Mouse (Mus musculus): ENCODE data around the gene Grb10.

Gene Grb10

DNA sequence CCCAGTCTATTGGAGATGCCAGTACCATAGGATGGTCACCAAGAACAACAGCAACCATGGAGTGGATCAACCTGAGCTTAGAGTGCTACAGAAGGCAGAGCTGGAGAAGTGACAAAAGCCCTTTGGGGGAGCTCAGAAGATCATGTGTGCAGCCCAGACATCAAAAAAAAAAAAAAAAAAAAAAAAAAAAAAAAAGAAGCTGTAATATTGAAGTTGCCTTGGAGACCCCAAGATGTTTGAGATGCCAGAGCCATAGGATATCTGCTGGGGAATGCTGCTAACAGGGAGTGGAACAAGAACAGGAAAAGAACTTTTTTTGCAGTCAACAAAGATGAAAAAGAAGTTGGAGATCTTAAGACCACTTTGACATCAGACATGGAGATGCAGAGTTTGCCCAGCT, 133.0 kb downstream of the Grb10 start:
- no peak for DNase-seq (ENCODE audit: low spot score in 2 of 2)

DNA sequence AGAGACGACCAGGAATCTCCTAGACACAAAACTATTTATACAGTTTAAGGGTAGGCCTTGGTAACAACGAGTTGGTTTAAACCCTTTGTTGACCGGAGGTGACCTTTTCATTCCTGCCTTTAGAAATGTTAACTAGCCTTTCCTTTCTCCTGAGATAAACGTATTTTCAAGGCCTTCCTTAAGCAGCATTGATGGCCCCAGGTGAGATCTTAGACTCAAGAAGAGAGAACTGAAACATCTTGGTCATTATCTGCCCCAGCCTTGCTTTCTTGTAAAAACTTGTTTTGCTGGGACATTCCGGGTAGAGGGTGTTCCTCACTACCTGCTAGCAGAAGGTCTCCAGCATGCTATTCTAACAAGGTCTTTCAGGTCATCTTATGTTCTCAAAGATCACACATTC, 133.5 kb downstream of the Grb10 start:
- no peak for DNase-seq (ENCODE audit: low spot score in 2 of 2)

DNA sequence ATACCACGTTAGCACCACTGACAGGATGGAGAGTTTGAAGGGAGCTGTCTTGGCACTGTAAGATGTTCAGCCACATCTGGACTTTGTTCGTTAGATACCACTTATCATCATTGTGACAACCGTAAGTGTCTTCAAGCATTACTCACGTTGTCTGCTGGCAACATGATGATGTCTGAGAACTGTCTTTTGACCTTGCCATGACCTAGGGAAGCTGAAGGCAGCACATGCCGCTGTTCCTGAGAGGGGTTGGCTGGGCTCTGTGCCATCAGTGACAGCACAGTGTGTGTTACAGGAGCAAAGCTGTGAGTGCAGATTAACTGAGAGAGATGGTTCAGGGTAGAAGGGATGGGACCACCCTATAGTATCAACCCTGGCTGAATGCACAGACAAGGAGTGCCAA, 137.0 kb downstream of the Grb10 start:
- DNase-seq (ENCODE audit: low spot score in 2 of 2), result no peak

DNA sequence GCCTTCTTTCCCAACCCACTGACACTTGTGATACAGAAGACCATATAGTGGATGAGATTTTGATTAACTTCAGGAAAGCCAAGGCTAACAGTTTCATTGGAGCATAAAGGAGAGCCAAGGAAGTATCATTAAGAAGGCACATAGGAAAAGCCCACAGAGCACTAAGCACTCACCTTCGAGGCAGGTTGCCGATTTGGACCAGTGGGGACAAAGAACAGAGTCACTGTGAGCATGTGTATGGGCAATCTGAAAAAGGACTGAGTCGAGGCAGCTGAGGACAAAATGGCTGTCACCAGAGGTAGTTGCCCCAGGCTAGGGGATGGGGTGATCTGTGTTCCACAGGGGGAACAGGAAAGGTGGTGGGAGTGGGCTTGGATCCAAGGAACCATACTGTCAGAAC, 140.0 kb downstream of the Grb10 start:
- DNase-seq (ENCODE audit: low spot score in 2 of 2), result no peak

DNA sequence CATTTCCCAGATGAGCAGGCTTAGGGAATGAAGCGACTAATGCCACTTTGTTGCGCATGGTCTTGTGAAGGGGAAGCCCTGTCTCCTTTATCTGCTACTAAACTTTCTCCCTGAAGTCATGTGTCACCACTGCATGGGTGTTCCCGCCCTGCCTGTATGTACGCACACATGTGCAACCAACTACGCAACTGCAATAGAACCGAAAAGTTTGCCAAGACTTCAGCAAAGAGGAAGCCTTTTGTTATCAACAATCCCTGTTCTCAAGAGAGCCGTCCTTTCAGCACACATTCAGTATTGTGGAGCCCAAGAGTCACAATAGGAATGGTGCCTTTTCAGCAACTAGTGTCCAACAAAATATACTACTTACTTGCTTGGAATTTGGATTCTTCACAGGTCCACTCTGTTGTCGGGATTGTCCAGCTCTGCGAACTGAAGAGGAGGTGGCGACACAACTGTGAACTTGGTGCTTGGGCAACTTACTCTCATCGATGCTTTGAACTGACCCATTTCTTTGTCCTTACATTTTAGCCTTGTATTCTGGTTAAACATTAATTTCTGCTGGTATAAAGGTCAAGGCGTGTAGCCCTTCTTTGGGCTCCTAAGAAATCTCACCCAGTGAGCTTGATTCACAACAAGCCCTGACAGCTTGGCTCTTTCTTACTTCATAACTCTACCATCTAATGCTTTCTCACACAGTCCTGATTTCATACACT, 140.7 kb downstream of the Grb10 start, which contains the start of gene Ddc:
Ddc (minus strand) TSS at position 500 of the 713 bp plus-strand sequence.
- no peak for DNase-seq (ENCODE audit: low spot score in 2 of 2)

DNA sequence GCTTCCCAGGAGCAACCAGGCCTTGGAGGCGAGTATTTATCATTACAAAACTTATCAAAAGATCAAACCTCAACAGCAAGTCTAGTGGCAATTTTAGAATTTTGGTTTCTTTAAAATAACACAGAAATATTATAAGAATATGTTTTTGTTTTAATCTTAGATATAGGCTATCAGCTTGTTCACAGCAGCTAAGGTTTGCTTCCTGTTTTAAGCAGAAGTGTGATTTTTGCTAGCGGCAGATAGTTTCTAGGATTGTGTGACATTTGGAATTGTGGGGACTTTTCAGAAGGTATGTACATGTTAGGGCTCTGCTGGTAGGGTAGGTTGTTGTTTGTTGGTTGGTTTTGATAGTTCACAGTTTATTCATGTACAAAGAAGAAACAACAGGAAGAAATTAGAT, 143.0 kb downstream of the Grb10 start:
- no peak for DNase-seq (ENCODE audit: low spot score in 2 of 2)

DNA sequence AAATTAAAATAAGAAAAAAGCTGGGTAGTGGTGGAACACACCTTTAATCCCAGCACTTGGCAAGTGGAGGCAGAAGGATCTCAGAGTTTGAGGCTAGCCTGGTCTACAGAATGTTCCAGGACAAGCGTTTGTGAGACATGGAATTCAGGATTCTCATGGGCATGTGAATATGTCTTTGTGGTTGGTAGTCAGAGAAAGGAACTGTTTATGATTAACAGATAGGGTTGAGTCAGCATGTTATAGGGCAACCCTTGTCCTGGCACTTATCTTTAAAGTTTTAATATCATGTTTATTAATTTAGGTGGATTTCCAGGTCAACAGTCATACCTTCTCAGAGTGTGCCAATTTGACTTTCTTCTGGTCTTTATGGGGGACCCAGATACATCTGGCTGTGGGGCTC, 144.7 kb downstream of the Grb10 start:
- DNase-seq (ENCODE audit: low spot score in 2 of 2), result no peak

DNA sequence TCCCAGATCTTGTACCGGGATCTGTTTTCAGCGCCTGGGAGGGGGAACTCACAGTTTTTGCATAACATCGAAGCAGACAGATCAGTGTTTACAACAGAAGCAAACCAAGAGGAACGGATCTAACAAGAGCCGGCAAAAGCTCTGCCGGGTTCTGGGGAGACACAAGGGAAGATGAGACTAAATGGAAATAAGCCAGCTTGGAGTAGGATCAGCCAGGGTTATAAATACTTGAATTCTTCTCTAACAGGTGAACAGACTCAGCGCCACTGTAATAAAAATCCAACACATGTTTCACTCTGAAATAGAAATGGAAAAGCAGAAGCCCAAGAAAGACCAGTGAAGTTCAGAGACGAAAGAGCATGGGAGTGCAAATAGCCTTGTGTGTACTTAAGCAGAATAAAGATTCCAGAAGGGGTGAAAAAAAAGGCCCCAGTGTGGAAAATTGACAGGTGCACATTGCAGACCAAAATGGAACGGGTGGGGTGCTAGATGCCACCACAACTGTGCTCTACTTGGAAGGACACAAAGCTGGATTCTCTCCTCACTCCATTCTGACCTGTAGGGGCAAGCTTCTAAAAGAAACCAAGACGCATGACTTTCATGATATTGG, 145.4 kb downstream of the Grb10 start:
- no peak for DNase-seq (ENCODE audit: low spot score in 2 of 2)

DNA sequence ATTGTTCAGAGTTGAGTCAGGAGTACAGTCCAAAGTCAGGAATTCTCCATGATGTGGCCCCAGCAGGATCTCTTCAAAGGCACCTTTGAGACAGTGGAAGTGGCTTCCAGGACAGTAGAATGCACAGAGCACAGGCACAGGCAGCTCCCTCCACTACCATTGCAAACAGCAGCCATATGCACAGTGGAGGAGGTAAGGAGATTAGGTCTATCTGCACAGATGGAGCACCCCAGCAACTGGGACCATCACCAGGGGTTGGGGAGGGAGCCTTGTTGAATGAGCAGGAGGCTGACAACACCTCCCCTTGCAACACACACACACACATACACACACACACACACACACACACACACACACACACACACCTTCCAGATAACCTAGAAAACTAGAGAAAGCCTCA, 146.7 kb downstream of the Grb10 start:
- no peak for DNase-seq (ENCODE audit: low spot score in 2 of 2)

DNA sequence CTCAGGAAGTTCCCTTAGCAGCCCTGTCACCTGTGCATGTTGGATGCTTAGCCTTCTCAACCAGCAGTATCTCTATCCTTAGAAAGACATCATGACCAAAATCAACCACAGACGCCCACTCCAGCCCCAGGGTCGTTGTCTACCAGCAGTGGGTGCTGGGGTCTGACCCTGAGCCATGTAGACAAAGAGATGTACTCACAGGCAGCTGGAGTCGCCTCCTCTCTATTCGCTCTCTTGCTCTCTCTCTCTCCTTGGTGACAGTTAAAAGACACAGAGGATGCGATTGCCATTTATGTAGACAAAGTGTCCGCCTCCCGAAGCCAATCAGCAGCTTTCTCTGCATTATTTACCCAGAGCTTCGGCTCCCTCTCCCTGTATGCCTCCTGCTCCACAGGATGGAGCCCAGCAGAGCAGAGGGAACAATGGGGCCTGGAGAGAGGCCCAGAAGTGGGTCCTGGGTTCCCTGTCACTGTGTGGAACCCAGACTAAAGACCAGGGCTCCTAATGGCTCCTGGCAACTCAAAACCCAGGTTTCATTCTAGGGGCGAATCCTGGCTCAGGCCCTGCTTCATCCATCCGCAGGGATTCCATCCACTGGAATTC, 148.2 kb downstream of the Grb10 start:
- DNase-seq (ENCODE audit: low spot score in 2 of 2), result no peak

DNA sequence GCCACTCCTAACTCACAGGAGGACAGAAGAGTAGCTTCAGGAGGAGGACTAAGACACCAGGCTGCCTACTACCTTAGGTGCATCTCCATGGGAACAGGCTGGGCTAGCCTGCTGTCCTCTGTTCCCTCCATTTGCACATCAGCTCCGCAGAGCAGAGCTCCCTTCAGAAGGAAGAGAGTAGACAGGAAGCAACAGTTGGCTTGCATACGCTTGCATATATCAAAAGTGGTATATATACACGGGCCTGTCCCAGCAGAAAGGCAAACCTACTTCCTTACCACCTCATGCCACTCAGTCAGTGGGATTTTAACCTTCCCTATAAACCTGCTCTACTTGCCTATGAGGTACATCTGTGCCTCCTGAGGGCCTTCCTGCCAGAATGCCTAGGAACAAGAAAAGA, 149.8 kb downstream of the Grb10 start:
- DNase-seq (ENCODE audit: low spot score in 2 of 2), result no peak

DNA sequence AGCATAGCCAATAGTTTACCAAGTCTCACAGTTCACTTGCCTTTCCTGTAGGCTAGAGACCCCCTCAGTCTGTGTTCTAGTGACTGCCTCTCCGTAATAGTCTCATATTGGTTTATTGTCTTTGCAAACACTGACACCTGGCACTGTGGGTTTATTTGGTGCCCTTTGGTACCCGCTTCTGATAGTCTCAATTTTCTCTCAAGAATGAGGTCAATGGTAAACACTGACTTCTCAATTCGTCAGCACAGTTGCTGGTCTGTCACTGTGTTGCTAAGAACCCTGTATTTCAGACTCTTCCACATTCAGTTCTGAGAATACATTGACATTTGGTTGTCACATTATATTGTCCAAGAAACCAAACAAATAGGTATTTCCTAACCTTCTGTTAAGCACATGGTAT, 150.4 kb downstream of the Grb10 start:
- no peak for DNase-seq (ENCODE audit: low spot score in 2 of 2)

DNA sequence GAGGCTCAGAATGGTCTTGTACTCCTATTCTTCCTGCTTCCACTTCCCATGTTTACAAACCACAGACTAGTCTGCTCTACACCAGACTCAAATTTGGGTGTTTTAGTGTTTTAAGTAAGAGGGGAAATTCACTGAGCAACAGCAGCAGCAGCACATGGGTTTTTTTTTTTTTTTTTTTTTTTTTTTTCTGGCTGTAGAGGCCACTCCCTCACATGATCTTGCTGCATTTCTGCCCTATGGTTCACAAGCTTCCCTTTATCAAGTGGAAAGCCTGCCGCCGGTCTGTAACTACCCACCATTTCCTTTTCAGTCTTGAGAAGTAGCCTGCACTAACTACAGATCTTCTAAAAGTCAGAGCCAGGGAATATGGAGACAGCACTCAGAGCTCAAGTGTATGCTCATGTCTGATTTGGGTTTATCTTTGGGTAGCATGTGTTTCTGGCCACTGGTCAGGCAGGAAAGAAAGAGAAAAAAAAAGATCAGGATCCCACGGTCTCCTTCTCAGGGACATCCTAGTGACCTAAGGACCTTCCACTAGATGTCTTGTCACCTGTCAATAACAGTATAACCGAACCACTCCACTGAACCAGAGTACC, 152.0 kb downstream of the Grb10 start:
- DNase-seq (ENCODE audit: low spot score in 2 of 2), result no peak

DNA sequence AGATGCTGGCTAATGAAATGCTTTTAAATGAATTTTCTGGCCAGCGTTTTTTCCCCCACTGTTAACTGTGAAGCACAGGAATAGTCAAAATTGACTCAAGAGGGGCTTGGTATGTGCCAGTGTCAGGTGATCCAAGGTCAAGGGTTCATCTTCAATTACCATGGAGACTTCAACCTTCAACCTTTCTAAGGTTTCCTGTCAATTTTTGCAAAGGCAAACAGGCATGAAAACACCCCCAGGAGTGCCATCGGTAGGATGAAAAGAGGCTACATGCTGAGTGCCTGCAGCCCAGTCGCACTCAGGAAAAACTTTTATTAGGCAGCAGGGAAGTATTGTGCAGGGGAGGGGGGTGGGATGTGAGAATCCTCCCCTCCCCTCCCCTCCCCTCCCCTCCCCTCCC, 152.6 kb downstream of the Grb10 start:
- no peak for DNase-seq (ENCODE audit: low spot score in 2 of 2)

DNA sequence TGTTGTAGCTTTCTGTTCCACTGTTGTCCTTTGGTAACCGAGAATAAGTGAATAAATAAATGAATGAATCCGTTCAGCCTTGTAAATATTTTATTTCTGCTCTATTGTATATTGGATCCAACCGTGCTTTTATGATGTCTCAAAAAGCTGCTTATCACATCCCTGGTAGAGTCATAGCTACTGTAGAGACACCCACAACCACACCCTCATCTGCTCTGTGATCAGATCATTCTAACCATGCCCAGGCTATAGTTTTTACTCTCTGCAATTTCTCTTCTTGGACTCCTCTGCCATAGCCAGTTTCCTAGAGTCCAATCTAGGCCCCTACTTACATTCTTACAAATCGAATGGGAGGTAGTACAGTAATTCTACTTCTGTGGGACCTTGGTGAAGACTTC, 153.2 kb downstream of the Grb10 start:
- DNase-seq (ENCODE audit: low spot score in 2 of 2), result no peak

DNA sequence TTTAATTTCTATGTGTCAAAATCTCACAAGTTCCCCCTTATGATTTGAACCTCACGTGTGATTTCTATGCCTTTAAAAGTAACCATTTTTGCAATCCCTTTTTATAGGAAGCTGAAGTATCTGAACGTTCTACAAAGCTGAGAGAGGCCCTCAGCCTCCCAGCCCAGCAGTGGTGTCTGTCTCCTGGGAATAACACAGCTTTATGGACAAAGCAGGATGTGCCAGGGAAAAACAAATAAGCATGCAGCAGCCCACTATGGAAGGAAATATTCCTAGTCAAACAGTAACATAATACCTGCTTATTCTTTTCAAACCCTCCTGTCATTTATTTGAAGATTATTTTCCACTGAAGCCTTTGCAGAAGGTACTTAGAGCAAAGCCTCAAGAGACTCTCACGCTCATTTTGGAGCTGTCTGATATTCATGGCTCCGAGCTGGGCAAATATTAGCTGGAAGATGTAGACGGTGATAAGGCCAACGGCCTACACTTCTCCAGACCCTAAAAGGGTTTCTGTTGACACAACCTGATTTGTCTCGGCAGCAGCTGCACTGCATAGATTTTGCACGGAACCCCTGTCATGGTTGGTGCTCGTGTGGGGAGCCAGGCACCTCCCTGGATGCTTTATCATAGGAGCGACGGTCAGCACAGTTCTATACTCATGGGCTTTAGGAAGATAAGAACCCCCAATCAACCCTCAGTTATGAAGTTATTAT, 153.8 kb downstream of the Grb10 start:
- DNase-seq (ENCODE audit: low spot score in 2 of 2), result no peak

DNA sequence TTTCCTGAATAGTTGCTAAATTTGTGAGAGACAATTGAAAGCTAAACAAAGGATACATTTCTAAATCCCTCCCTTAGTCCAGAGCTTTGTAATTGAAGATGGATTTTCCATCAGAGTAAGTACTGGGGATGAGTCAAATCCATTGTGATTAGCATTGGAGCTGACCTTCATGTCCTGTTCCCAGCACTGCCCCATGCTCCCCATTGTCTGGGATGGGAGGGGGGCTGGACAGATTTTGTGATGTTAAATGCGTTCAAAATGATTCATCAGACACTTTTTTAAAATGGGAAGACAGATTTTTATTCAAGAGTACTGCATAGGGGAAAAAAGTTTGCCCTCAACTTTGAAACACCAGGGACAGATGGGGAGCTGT, 156.7 kb downstream of the Grb10 start:
- DNase-seq (ENCODE audit: low spot score in 2 of 2), result no peak

DNA sequence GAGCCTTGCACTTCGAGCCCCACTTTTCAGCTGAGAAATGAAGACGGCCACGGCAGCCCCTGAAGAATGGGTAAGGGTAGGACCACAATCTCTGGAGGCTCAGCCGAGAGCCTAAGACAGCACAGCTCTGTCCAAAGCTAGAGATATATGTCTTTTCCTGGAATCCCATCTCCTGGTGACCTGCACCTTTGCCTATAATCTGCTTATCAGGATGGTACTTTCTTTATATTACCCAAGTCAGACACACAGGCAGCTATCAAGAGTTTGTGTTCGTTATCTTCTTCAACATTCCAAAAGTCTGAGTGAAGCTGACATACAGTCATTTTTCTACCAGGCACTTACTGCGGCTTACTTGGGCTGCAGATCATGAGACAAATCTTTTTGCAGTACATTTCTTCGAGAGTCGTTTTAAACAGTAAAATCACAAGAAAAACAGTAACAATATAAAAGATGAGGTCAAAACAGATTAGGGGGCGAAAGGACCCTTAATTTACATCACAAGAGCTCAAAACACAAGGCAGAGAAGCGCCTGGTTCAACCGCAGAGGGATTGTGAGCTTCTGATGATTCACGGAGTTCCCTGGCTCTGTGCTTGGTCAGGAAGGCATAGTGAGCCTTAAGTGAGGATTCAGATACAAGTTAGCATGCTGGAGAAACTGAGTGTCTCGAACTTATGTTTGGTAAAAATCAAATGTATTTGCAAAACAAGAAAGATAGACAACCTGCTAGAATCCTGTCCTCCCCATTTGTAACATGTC, 157.3 kb downstream of the Grb10 start:
- no peak for DNase-seq (ENCODE audit: low spot score in 2 of 2)
